Mouse (Mus musculus) heart, embryonic 15.5 days (tissue): ENCODE data around the gene Pgbd5. TPM values are rescaled to one million over a fixed set of nuclear protein-coding genes. Genes with fewer than 3 reads are reported as not detected.

Experiments used
- ATAC-seq: fragments of 200-750 bp; cut with Nextera tagmentation; replicated peaks from 2 replicates; pipeline ENCODE4 v1.8.0; 2017; ENCODE audit warnings: low read depth, moderate TSS enrichment; ENCODE audit not compliant: insufficient number of reproducible peaks, insufficient read depth, low FRiP score
- H3K27ac ChIP-seq: fragments of 300-500 bp; sonication (generic); 2 replicates; pipeline ENCODE4 v1.5.1; 2015; ENCODE audit warnings: mild to moderate bottlenecking, inconsistent platforms
- H3K27me3 ChIP-seq: fragments of 300-500 bp; sonication (generic); 2 replicates; pipeline ENCODE4 v1.6.1; 2015; ENCODE audit warnings: inconsistent platforms
- H3K36me3 ChIP-seq: fragments of 300-500 bp; sonication (generic); 2 replicates; pipeline ENCODE4 v1.6.1; 2015; ENCODE audit warnings: mild to moderate bottlenecking, inconsistent platforms
- H3K4me1 ChIP-seq: fragments of 300-500 bp; sonication (generic); replicated peaks from 2 replicates; pipeline ENCODE4 v1.6.1; 2015; ENCODE audit warnings: inconsistent platforms
- H3K4me2 ChIP-seq: fragments of 300-500 bp; sonication (generic); 2 replicates; pipeline ENCODE4 v1.6.1; 2015; ENCODE audit warnings: inconsistent platforms, mild to moderate bottlenecking, moderate library complexity
- H3K4me3 ChIP-seq: fragments of 300-500 bp; sonication (generic); 2 replicates; pipeline ENCODE4 v1.5.1; 2015; ENCODE audit warnings: mild to moderate bottlenecking, inconsistent platforms
- H3K9ac ChIP-seq: fragments of 300-500 bp; sonication (generic); 2 replicates; pipeline ENCODE4 v1.6.1; 2015; ENCODE audit warnings: mild to moderate bottlenecking, inconsistent platforms
- H3K9me3 ChIP-seq: fragments of 300-500 bp; sonication (generic); replicated peaks from 2 replicates; pipeline ENCODE4 v1.6.1; 2016; ENCODE audit warnings: inconsistent platforms
- WGBS: fragments of 180-500 bp; shearing (Covaris S2); methylation state at CpG from one replicate; pipeline ENCODE4 v1.1.7; 2015; ENCODE audit warnings: mixed read lengths; 5-methylcytosine and 5-hydroxymethylcytosine counted together
- polyA plus RNA-seq: library from polyadenylated mRNA; unstranded; fragments of >200 nt; fragmentation: Nextera tagmentation; extraction: Ambion mirVana; gene quantifications from 2 replicates; pipeline ENCODE4 v1.2.1, GENCODE M21; 2015

Pgbd5 gene
- polyA plus RNA-seq, 1 experiment from 2014 or later = 1.9 TPM

- no peak overlapping the region for H3K27ac ChIP-seq
- H3K4me2 ChIP-seq = no peak overlapping the region
- peaks cover 11% of the 10 kb centered on the region for H3K4me1 ChIP-seq
- 66% methylated on average over 11 of the region's 11 CpGs for WGBS
- H3K9ac ChIP-seq = no peak overlapping the region
- H3K4me3 ChIP-seq = no peak overlapping the region
- no peaks in the 10 kb centered on the region for H3K36me3 ChIP-seq
- H3K9me3 ChIP-seq = no peaks in the 10 kb centered on the region
- H3K27me3 ChIP-seq = no peaks in the 10 kb centered on the region
- no peak for ATAC-seq
These were observed 40.0 kb downstream of the Pgbd5 start for GRCm38 (mm10) chr8:124399403-124399861.

GRCm38 (mm10) chr8:124398843-124399402, 40.5 kb downstream of the Pgbd5 start:
- no peak overlapping the region for H3K4me2 ChIP-seq
- WGBS = 27% methylated on average over 12 of the region's 12 CpGs
- H3K4me1 ChIP-seq = peaks cover 11% of the 10 kb centered on the region
- H3K36me3 ChIP-seq = no peaks in the 10 kb centered on the region
- H3K27ac ChIP-seq = no peak overlapping the region
- no peaks in the 10 kb centered on the region for H3K27me3 ChIP-seq
- H3K9me3 ChIP-seq = no peaks in the 10 kb centered on the region
- no peak overlapping the region for H3K9ac ChIP-seq
- H3K4me3 ChIP-seq = no peak overlapping the region
- ATAC-seq = no peak

- no peaks in the 10 kb centered on the region for H3K27me3 ChIP-seq
- no peaks in the 10 kb centered on the region for H3K9me3 ChIP-seq
- no peak for ATAC-seq
- H3K27ac ChIP-seq = no peak overlapping the region
- 66% methylated on average over 11 of the region's 11 CpGs for WGBS
- H3K9ac ChIP-seq = no peak overlapping the region
- H3K4me1 ChIP-seq = peaks cover 11% of the 10 kb centered on the region
- H3K4me2 ChIP-seq = no peak overlapping the region
- H3K4me3 ChIP-seq = no peak overlapping the region
- H3K36me3 ChIP-seq = no peaks in the 10 kb centered on the region
These were observed 42.0 kb downstream of the Pgbd5 start for GRCm38 (mm10) chr8:124397321-124398065.

GRCm38 (mm10) chr8:124396531-124396930, 42.9 kb downstream of the Pgbd5 start:
- no peak overlapping the region for H3K9ac ChIP-seq
- H3K36me3 ChIP-seq = no peaks in the 10 kb centered on the region
- peaks cover 11% of the 10 kb centered on the region for H3K4me1 ChIP-seq
- H3K9me3 ChIP-seq = no peaks in the 10 kb centered on the region
- H3K27me3 ChIP-seq = no peaks in the 10 kb centered on the region
- 74% methylated on average over 2 of the region's 2 CpGs for WGBS
- H3K27ac ChIP-seq = no peak overlapping the region
- no peak for ATAC-seq
- H3K4me2 ChIP-seq = no peak overlapping the region
- H3K4me3 ChIP-seq = no peak overlapping the region

GRCm38 (mm10) chr8:124395392-124395791, 44.1 kb downstream of the Pgbd5 start:
- H3K4me2 ChIP-seq = no peak overlapping the region
- H3K27ac ChIP-seq = no peak overlapping the region
- H3K36me3 ChIP-seq = no peaks in the 10 kb centered on the region
- 62% methylated on average over 7 of the region's 7 CpGs for WGBS
- H3K4me3 ChIP-seq = no peak overlapping the region
- no peak overlapping the region for H3K9ac ChIP-seq
- H3K4me1 ChIP-seq = peaks cover 11% of the 10 kb centered on the region
- H3K9me3 ChIP-seq = no peaks in the 10 kb centered on the region
- H3K27me3 ChIP-seq = no peaks in the 10 kb centered on the region
- ATAC-seq = no peak

GRCm38 (mm10) chr8:124394951-124395350, 44.5 kb downstream of the Pgbd5 start:
- 82% methylated on average over 7 of the region's 7 CpGs for WGBS
- H3K4me3 ChIP-seq = no peak overlapping the region
- H3K4me1 ChIP-seq = peaks cover 11% of the 10 kb centered on the region
- ATAC-seq = no peak
- no peak overlapping the region for H3K9ac ChIP-seq
- no peak overlapping the region for H3K27ac ChIP-seq
- H3K36me3 ChIP-seq = no peaks in the 10 kb centered on the region
- H3K27me3 ChIP-seq = no peaks in the 10 kb centered on the region
- H3K4me2 ChIP-seq = no peak overlapping the region
- no peaks in the 10 kb centered on the region for H3K9me3 ChIP-seq

GRCm38 (mm10) chr8:124393927-124394326, 45.5 kb downstream of the Pgbd5 start:
- Histone ChIP-seq H3K9me3 (no peaks in the 10 kb centered on the region), H3K4me1 (peaks cover 5% of the 10 kb centered on the region), H3K36me3 (no peaks in the 10 kb centered on the region), H3K27ac (no peak overlapping the region), H3K9ac (no peak overlapping the region), H3K4me3 (no peak overlapping the region), H3K4me2 (no peak overlapping the region), H3K27me3 (no peaks in the 10 kb centered on the region)
- ATAC-seq = no peak
- WGBS = 82% methylated on average over 4 of the region's 4 CpGs

GRCm38 (mm10) chr8:124393013-124393412, 46.4 kb downstream of the Pgbd5 start:
- H3K36me3 ChIP-seq = no peaks in the 10 kb centered on the region
- ATAC-seq = no peak
- peaks cover 4% of the 10 kb centered on the region for H3K4me1 ChIP-seq
- H3K4me3 ChIP-seq = no peak overlapping the region
- H3K9me3 ChIP-seq = no peaks in the 10 kb centered on the region
- WGBS = 68% methylated on average over 5 of the region's 5 CpGs
- H3K9ac ChIP-seq = no peak overlapping the region
- H3K4me2 ChIP-seq = no peak overlapping the region
- H3K27ac ChIP-seq = no peak overlapping the region
- no peaks in the 10 kb centered on the region for H3K27me3 ChIP-seq

GRCm38 (mm10) chr8:124392271-124393012, 47.0 kb downstream of the Pgbd5 start:
- WGBS = 58% methylated on average over 10 of the region's 10 CpGs
- H3K9ac ChIP-seq = no peak overlapping the region
- no peak overlapping the region for H3K4me3 ChIP-seq
- no peaks in the 10 kb centered on the region for H3K27me3 ChIP-seq
- H3K36me3 ChIP-seq = no peaks in the 10 kb centered on the region
- H3K27ac ChIP-seq = no peak overlapping the region
- H3K4me2 ChIP-seq = no peak overlapping the region
- no peaks in the 10 kb centered on the region for H3K9me3 ChIP-seq
- peaks cover 2% of the 10 kb centered on the region for H3K4me1 ChIP-seq
- ATAC-seq = no peak

GRCm38 (mm10) chr8:124391191-124391590, 48.3 kb downstream of the Pgbd5 start:
- no peaks in the 10 kb centered on the region for H3K9me3 ChIP-seq
- H3K27me3 ChIP-seq = no peaks in the 10 kb centered on the region
- no peaks in the 10 kb centered on the region for H3K36me3 ChIP-seq
- H3K9ac ChIP-seq = no peak overlapping the region
- no peaks in the 10 kb centered on the region for H3K4me1 ChIP-seq
- no peak overlapping the region for H3K4me3 ChIP-seq
- H3K4me2 ChIP-seq = no peak overlapping the region
- H3K27ac ChIP-seq = no peak overlapping the region
- WGBS = 84% methylated on average over 7 of the region's 7 CpGs
- ATAC-seq = no peak

GRCm38 (mm10) chr8:124389495-124389894, 50.0 kb downstream of the Pgbd5 start:
- Histone ChIP-seq H3K27me3 (no peaks in the 10 kb centered on the region), H3K4me2 (no peak overlapping the region), H3K9me3 (no peaks in the 10 kb centered on the region), H3K9ac (no peak overlapping the region), H3K36me3 (no peaks in the 10 kb centered on the region), H3K27ac (no peak overlapping the region), H3K4me1 (no peaks in the 10 kb centered on the region), H3K4me3 (no peak overlapping the region)
- ATAC-seq = no peak
- WGBS = 74% methylated on average over 11 of the region's 11 CpGs
